Mouse (Mus musculus) embryonic facial prominence, embryonic 11.5 days (tissue): ENCODE data around the gene H2-T24. TPM values are rescaled to one million over a fixed set of nuclear protein-coding genes. Genes with fewer than 3 reads are reported as not detected.
"Not testable (repeated sequence)": the region's sequence is repeated elsewhere in the genome, so short reads cannot be mapped to it uniquely, and the experiment has no call there.

Experiments used
- ATAC-seq: fragments of 200-750 bp; cut with Nextera tagmentation; replicated peaks from 2 replicates; pipeline ENCODE4 v1.8.0; 2017; ENCODE audit warnings: low read depth; ENCODE audit not compliant: insufficient number of reproducible peaks, low FRiP score, low TSS enrichment
- DNase-seq: peaks from one replicate; pipeline ENCODE4 v3.0.0-alpha.2; 2015; ENCODE audit warnings: low spot score
- H3K27ac ChIP-seq: fragments of 300-500 bp; sonication (generic); replicated peaks from 2 replicates; pipeline ENCODE4 v1.5.1; 2014; ENCODE audit warnings: mild to moderate bottlenecking, low read depth, low read length, control low read depth
- H3K27me3 ChIP-seq: fragments of 300-500 bp; sonication (generic); 2 replicates; pipeline ENCODE4 v1.6.1; 2014; ENCODE audit warnings: mild to moderate bottlenecking, low read length, moderate library complexity, mixed read lengths; ENCODE audit not compliant: control insufficient read depth, insufficient read depth
- H3K36me3 ChIP-seq: fragments of 300-500 bp; sonication (generic); replicated peaks from 2 replicates; pipeline ENCODE4 v1.6.1; 2014; ENCODE audit warnings: low read depth, mild to moderate bottlenecking, low read length, moderate library complexity, mixed read lengths; ENCODE audit not compliant: control insufficient read depth, insufficient read depth
- H3K4me1 ChIP-seq: fragments of 300-500 bp; sonication (generic); 2 replicates; pipeline ENCODE4 v1.6.1; 2014; ENCODE audit warnings: low read length, mixed read lengths; ENCODE audit not compliant: control insufficient read depth, insufficient read depth
- H3K4me2 ChIP-seq: fragments of 300-500 bp; sonication (generic); 2 replicates; pipeline ENCODE4 v1.6.1; 2014; ENCODE audit warnings: low read depth, mild to moderate bottlenecking, control low read depth, low read length, moderate library complexity
- H3K4me3 ChIP-seq: fragments of 300-500 bp; sonication (generic); 2 replicates; pipeline ENCODE4 v1.5.1; 2014; ENCODE audit warnings: low read depth, low read length, control low read depth
- H3K9ac ChIP-seq: fragments of 300-500 bp; sonication (generic); replicated peaks from 2 replicates; pipeline ENCODE4 v1.6.1; 2014; ENCODE audit warnings: mild to moderate bottlenecking, control low read depth, low read length
- H3K9me3 ChIP-seq: fragments of 300-500 bp; sonication (generic); replicated peaks from 2 replicates; pipeline ENCODE4 v1.6.1; 2016; ENCODE audit warnings: mild to moderate bottlenecking, low read length, inconsistent platforms, mixed read lengths; ENCODE audit not compliant: control insufficient read depth
- WGBS: fragments of 180-500 bp; shearing (Covaris S2); extraction: QIAGEN DNeasy Blood & Tissue Kit; methylation state at CpG from one replicate; pipeline ENCODE4 v1.1.7; 2014; 5-methylcytosine and 5-hydroxymethylcytosine counted together
- polyA plus RNA-seq: library from polyadenylated mRNA; unstranded; fragments of >200 nt; fragmentation: Nextera tagmentation; extraction: Ambion mirVana; gene quantifications from 2 replicates; pipeline ENCODE4 v1.2.1, GENCODE M21; 2014

The H2-T24 gene
- polyA plus RNA-seq: 2.2 and 2.4 TPM in 2 replicates

DNA sequence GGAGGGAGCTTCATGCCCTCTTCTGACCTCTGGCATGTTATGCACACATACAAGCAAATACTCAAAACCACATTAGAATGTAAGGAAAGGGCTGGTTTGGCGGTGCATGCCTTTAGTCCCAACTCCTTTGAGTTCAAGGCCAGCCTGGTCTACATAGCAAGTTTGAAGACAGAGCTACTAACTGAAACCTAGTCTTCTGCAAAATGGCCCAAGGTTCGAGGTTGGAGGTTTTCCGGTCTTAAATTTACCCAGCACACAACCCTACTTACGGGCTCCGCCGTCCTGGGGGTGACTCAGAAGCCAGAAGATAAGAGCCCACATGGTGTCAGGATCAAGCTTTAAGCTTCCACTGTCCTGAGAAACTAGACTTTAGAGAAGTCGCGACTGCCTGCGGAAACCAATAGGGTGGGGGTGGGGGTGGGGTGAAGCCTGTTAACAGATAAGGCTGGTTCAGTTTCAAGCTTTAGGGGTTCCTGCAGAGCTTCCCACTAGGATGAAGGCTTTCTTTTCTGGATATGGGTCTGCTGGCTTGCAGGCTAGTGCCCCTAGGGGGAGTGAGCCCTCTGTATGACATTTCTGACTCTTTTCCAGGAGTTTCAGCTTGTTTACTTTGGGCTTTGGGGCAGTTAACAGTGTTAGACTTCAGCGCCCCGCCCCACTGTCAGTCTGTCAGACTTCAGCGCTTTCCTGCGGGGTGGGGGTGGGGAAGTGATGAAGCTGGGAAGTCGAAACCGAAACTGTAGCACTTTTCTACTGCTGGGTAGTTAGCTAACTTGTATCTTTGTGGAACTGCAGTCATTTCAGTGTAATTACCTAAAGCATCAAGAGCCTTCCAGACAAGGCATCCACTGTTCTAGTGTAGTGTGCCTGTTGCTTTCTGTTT, at the start of gene H2-T24:
TSS of gene H2-T24 (minus strand) at position 370 of the 883 bp plus-strand sequence.
- H3K27ac ChIP-seq: no peak within 1 kb of the TSS
- H3K27me3 ChIP-seq: no peaks in the 10 kb centered on the region
- 41% methylated on average over 15 of the region's 15 CpGs for WGBS
- no peaks in the 10 kb centered on the region for H3K36me3 ChIP-seq
- no peak within 1 kb of the TSS for H3K9ac ChIP-seq
- DNase-seq (peak; percentile 58), ATAC-seq (no peak; the same call in 1 of the 2 replicates)
- H3K9me3 ChIP-seq: no peaks in the 10 kb centered on the region
- no peak within 1 kb of the TSS for H3K4me2 ChIP-seq
- no peak within 1 kb of the TSS for H3K4me3 ChIP-seq
- H3K4me1 ChIP-seq: no peaks in the 10 kb centered on the region

DNA sequence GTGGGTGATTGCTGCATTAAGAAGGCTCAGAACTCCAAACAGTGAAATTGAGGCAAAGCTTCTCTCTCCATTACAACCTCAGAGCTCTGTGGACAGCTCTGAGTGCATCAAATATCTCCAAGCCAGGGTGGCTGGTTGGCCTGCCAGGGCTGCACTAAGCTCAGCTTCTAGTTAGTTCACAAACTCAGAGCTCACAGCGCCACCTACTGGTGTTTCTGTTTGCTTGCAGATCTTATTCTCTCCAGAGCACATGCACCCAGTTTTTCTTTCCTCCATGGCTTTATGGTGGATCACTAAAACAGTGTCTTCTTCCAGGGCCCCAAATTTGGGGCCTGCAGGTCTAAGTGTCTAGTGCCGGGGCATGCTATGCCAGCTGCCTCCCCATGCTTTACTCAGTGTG, 40.5 kb upstream of the H2-T24 start:
- Histone ChIP-seq H3K27me3 (no peaks in the 10 kb centered on the region), H3K9me3 (no peaks in the 10 kb centered on the region), H3K4me3 (no peak overlapping the region), H3K27ac (no peak overlapping the region), H3K4me2 (no peak overlapping the region), H3K36me3 (no peaks in the 10 kb centered on the region), H3K4me1 (no peaks in the 10 kb centered on the region), H3K9ac (no peak overlapping the region)
- ATAC-seq (no peak), DNase-seq (peak; percentile 86)
- 36% methylated on average over 2 of the region's 2 CpGs for WGBS

DNA sequence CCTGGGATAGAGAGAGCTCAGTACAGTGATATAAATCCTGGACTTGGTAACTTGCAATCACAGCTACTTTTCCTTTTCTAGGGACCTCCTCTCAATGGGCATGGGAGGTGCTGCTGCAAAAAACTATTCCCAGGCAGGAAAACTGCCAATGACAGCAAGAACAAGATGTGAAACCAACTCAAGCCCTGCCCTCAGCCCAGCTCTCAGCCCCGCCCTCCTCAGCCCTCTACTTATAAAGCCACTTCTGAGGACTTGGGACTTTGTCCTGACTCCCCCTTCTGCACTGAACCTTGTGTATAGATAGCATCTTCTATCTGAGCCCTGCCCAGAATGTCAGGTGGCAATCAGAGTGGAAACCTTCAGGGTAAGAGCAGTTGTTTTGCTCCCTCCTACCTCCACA, 38.0 kb upstream of the H2-T24 start, which contains the start of gene Gm11127:
TSS of gene Gm11127 (minus strand) at position 10 of the 400 bp plus-strand sequence.
- not testable (repeated sequence) for H3K4me3 ChIP-seq, H3K36me3 ChIP-seq, H3K4me1 ChIP-seq, DNase-seq, H3K4me2 ChIP-seq, H3K9ac ChIP-seq, ATAC-seq, H3K9me3 ChIP-seq, H3K27me3 ChIP-seq, H3K27ac ChIP-seq
- 71% methylated on average over 1 of the region's 1 CpGs for WGBS

GRCm38 (mm10) chr17:36057927-36058326, 37.6 kb upstream of the H2-T24 start:
- WGBS: 90% methylated on average over 22 of the region's 25 CpGs
- not testable (repeated sequence) for H3K4me2 ChIP-seq, H3K9me3 ChIP-seq, H3K9ac ChIP-seq, H3K4me3 ChIP-seq, ATAC-seq, H3K27me3 ChIP-seq, H3K4me1 ChIP-seq, H3K27ac ChIP-seq, H3K36me3 ChIP-seq, DNase-seq

- H3K27ac ChIP-seq: no peak overlapping the region
- H3K27me3 ChIP-seq: no peaks in the 10 kb centered on the region
- H3K9ac ChIP-seq: no peak overlapping the region
- H3K4me3 ChIP-seq: no peak overlapping the region
- DNase-seq (no peak), ATAC-seq (no peak)
- WGBS: 85% methylated on average over 3 of the region's 3 CpGs
- H3K4me2 ChIP-seq: no peak overlapping the region
- H3K9me3 ChIP-seq: no peaks in the 10 kb centered on the region
- no peaks in the 10 kb centered on the region for H3K36me3 ChIP-seq
- no peaks in the 10 kb centered on the region for H3K4me1 ChIP-seq
These were observed 22.9 kb upstream of the H2-T24 start for GRCm38 (mm10) chr17:36043286-36043685.

GRCm38 (mm10) chr17:36042610-36043169, 22.3 kb upstream of the H2-T24 start, which contains the start of the genes H2-T22 and Gm6034:
H2-T22 (minus strand) TSS chr17:36042747.
Gm6034 (plus strand) TSS chr17:36042961.
- DNase-seq (peak; percentile 89), ATAC-seq (peak; percentile 93)
- 2% methylated on average over 12 of the region's 12 CpGs for WGBS
- Histone ChIP-seq H3K4me3 (peak within 1 kb of the TSS; percentile 29), H3K4me2 (peak within 1 kb of the TSS; percentile 54), H3K9ac (peak within 1 kb of the TSS; percentile 46)
- not testable (repeated sequence) for H3K27ac ChIP-seq, H3K9me3 ChIP-seq, H3K36me3 ChIP-seq, H3K27me3 ChIP-seq, H3K4me1 ChIP-seq

DNA sequence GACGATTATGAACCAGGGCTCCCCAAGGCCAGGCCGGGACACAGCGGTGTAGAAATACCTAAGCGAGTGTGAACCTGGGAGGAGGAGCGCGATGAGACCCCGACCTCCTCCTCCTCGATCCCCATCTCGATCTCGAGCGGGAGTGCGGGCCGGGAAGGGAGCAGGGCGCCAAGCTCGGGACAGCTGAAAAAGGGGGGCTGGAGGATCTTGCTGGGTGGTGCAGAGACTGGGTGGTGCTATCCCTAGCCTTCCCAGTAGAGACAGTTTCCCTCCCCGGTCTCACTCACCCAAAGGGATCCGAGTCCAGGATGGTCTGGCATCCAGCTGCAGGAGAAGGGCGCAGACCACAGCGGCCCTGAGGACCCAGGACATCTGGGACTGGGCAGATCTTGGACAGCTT, 21.7 kb upstream of the H2-T24 start:
- H3K27me3 ChIP-seq, H3K36me3 ChIP-seq, H3K4me1 ChIP-seq, H3K27ac ChIP-seq, DNase-seq, H3K9me3 ChIP-seq: not testable (repeated sequence)
- Histone ChIP-seq H3K4me2 (peak overlapping the region; percentile 54), H3K4me3 (peak overlapping the region; percentile 29), H3K9ac (peak overlapping the region; percentile 46)
- 2% methylated on average over 19 of the region's 19 CpGs for WGBS
- ATAC-seq: peak; percentile 72

DNA sequence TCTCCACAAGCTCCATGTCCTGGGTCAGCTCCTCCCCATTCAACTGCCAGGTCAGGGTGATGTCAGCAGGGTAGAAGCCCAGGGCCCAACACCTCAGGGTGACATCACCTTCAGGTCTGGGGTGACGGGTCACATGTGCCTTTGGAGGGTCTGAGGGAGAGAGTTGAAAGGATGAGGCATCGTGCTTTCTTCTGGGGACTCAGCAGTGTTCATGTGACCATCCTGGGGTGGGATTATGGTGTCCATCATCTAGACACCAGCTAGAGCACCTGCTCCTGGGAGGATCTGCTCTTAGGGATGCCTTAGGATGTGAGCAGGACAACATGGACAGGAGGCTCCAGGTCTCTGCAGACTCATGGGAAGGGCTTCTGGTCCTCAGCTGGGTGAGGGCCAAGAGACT, 20.2 kb upstream of the H2-T24 start:
- not testable (repeated sequence) for H3K4me3 ChIP-seq, H3K36me3 ChIP-seq, H3K9me3 ChIP-seq, H3K27me3 ChIP-seq, H3K27ac ChIP-seq, ATAC-seq, H3K9ac ChIP-seq, H3K4me2 ChIP-seq, H3K4me1 ChIP-seq, DNase-seq
- 88% methylated on average over 2 of the region's 2 CpGs for WGBS
